Mouse (Mus musculus): ENCODE results near the gene Lgr4. TPM values are rescaled to one million over a fixed set of nuclear protein-coding genes. Genes with fewer than 3 reads are reported as not detected.

The Lgr4 gene
- polyA plus RNA-seq, 1 experiment from 2014 or later: 14.6 TPM

GRCm38 (mm10) chr2:109936410-109936755 lies 18.9 kb downstream of the Lgr4 start:
- no peaks in the 10 kb centered on the region for H3K9me3 ChIP-seq
- H3K4me3 ChIP-seq: no peak overlapping the region
- peaks cover 44% of the 10 kb centered on the region for H3K4me1 ChIP-seq
- H3K36me3 ChIP-seq (replicated peaks): peaks cover 16% of the 10 kb centered on the region
- H3K27me3 ChIP-seq (replicated peaks; ENCODE audit: low read depth, poor library complexity, severe bottlenecking): no peaks in the 10 kb centered on the region; the same call in 1 of the 2 replicates
- DNase-seq (ENCODE audit: low spot score): no peak
- WGBS: 61% methylated on average over 2 of the region's 2 CpGs
- no peak overlapping the region for H3K27ac ChIP-seq (replicated peaks)

GRCm38 (mm10) chr2:109941973-109942444 lies 24.6 kb downstream of the Lgr4 start:
- 14% methylated on average over 5 of the region's 5 CpGs for WGBS
- DNase-seq (ENCODE audit: low spot score): peak; percentile 43
- no peaks in the 10 kb centered on the region for H3K9me3 ChIP-seq
- no peaks in the 10 kb centered on the region for H3K27me3 ChIP-seq (replicated peaks; ENCODE audit: low read depth, poor library complexity, severe bottlenecking)
- H3K36me3 ChIP-seq (replicated peaks): peaks cover 12% of the 10 kb centered on the region
- H3K4me1 ChIP-seq: peaks cover 38% of the 10 kb centered on the region
- H3K4me3 ChIP-seq: 0 out of 2 replicates have a peak overlapping the region, but pooled peaks have one; percentile 9
- H3K27ac ChIP-seq (replicated peaks): 0 out of 2 replicates have a peak overlapping the region, but pooled peaks have one; percentile 30

- H3K9me3 ChIP-seq: no peaks in the 10 kb centered on the region
- H3K4me1 ChIP-seq: peaks cover 38% of the 10 kb centered on the region
- peaks cover 10% of the 10 kb centered on the region for H3K36me3 ChIP-seq (replicated peaks)
- H3K27ac ChIP-seq (replicated peaks): peak overlapping the region; percentile 48
- 40% methylated on average over 8 of the region's 8 CpGs for WGBS
- DNase-seq (ENCODE audit: low spot score): no peak
- no peaks in the 10 kb centered on the region for H3K27me3 ChIP-seq (replicated peaks; ENCODE audit: low read depth, poor library complexity, severe bottlenecking)
- no peak overlapping the region for H3K4me3 ChIP-seq
Measured at GRCm38 (mm10) chr2:109942810-109943570, 25.5 kb downstream of the Lgr4 start.

GRCm38 (mm10) chr2:109944995-109945394 lies 27.5 kb downstream of the Lgr4 start:
- H3K9me3 ChIP-seq: no peaks in the 10 kb centered on the region
- H3K4me3 ChIP-seq: no peak overlapping the region
- no peaks in the 10 kb centered on the region for H3K27me3 ChIP-seq (replicated peaks; ENCODE audit: low read depth, poor library complexity, severe bottlenecking)
- WGBS: 82% methylated on average over 9 of the region's 9 CpGs
- H3K36me3 ChIP-seq (replicated peaks): no peaks in the 10 kb centered on the region
- H3K4me1 ChIP-seq: peaks cover 38% of the 10 kb centered on the region
- no peak for DNase-seq (ENCODE audit: low spot score)
- H3K27ac ChIP-seq (replicated peaks): no peak overlapping the region

- 83% methylated on average over 4 of the region's 4 CpGs for WGBS
- no peak overlapping the region for H3K4me3 ChIP-seq
- no peaks in the 10 kb centered on the region for H3K9me3 ChIP-seq
- no peak for DNase-seq (ENCODE audit: low spot score)
- H3K4me1 ChIP-seq: peaks cover 43% of the 10 kb centered on the region
- no peaks in the 10 kb centered on the region for H3K36me3 ChIP-seq (replicated peaks)
- H3K27ac ChIP-seq (replicated peaks): no peak overlapping the region
- no peaks in the 10 kb centered on the region for H3K27me3 ChIP-seq (replicated peaks; ENCODE audit: low read depth, poor library complexity, severe bottlenecking)
Measured at GRCm38 (mm10) chr2:109945532-109945931, 28.1 kb downstream of the Lgr4 start.

- Histone ChIP-seq H3K4me3 (no peak overlapping the region), H3K27me3 (replicated peaks; ENCODE audit: low read depth, poor library complexity, severe bottlenecking) (no peaks in the 10 kb centered on the region), H3K36me3 (replicated peaks) (no peaks in the 10 kb centered on the region), H3K27ac (replicated peaks) (no peak overlapping the region), H3K9me3 (no peaks in the 10 kb centered on the region), H3K4me1 (peaks cover 51% of the 10 kb centered on the region)
- WGBS: 95% methylated on average over 6 of the region's 6 CpGs
- DNase-seq (ENCODE audit: low spot score): no peak
Measured at GRCm38 (mm10) chr2:109946426-109946825, 29.0 kb downstream of the Lgr4 start.

- no peak overlapping the region for H3K27ac ChIP-seq (replicated peaks)
- no peak for DNase-seq (ENCODE audit: low spot score)
- no peaks in the 10 kb centered on the region for H3K9me3 ChIP-seq
- H3K4me1 ChIP-seq: peaks cover 35% of the 10 kb centered on the region
- H3K36me3 ChIP-seq (replicated peaks): no peaks in the 10 kb centered on the region
- no peak overlapping the region for H3K4me3 ChIP-seq
- 0 out of 2 replicates have a peak, but pooled peaks cover 4% of the 10 kb centered on the region for H3K27me3 ChIP-seq (replicated peaks; ENCODE audit: low read depth, poor library complexity, severe bottlenecking)
Measured at GRCm38 (mm10) chr2:109949519-109949918, 32.1 kb downstream of the Lgr4 start.

- Histone ChIP-seq H3K36me3 (replicated peaks) (no peaks in the 10 kb centered on the region), H3K27ac (replicated peaks) (no peak overlapping the region), H3K4me1 (peaks cover 35% of the 10 kb centered on the region), H3K9me3 (no peaks in the 10 kb centered on the region), H3K4me3 (no peak overlapping the region), H3K27me3 (replicated peaks; ENCODE audit: low read depth, poor library complexity, severe bottlenecking) (0 out of 2 replicates have a peak, but pooled peaks cover 4% of the 10 kb centered on the region)
- no peak for DNase-seq (ENCODE audit: low spot score)
- 76% methylated on average over 3 of the region's 3 CpGs for WGBS
Measured at GRCm38 (mm10) chr2:109950311-109950710, 32.9 kb downstream of the Lgr4 start.

- no peak for DNase-seq (ENCODE audit: low spot score)
- no peak overlapping the region for H3K27ac ChIP-seq (replicated peaks)
- 87% methylated on average over 4 of the region's 4 CpGs for WGBS
- H3K4me1 ChIP-seq: peaks cover 36% of the 10 kb centered on the region
- no peaks in the 10 kb centered on the region for H3K36me3 ChIP-seq (replicated peaks)
- H3K4me3 ChIP-seq: no peak overlapping the region
- H3K9me3 ChIP-seq: no peaks in the 10 kb centered on the region
- 0 out of 2 replicates have a peak, but pooled peaks cover 4% of the 10 kb centered on the region for H3K27me3 ChIP-seq (replicated peaks; ENCODE audit: low read depth, poor library complexity, severe bottlenecking)
Measured at GRCm38 (mm10) chr2:109951050-109951449, 33.6 kb downstream of the Lgr4 start.

GRCm38 (mm10) chr2:109953048-109953717 lies 35.7 kb downstream of the Lgr4 start:
- Histone ChIP-seq H3K36me3 (replicated peaks) (no peaks in the 10 kb centered on the region), H3K27ac (replicated peaks) (no peak overlapping the region), H3K27me3 (replicated peaks; ENCODE audit: low read depth, poor library complexity, severe bottlenecking) (0 out of 2 replicates have a peak, but pooled peaks cover 4% of the 10 kb centered on the region), H3K4me1 (peaks cover 36% of the 10 kb centered on the region), H3K9me3 (no peaks in the 10 kb centered on the region), H3K4me3 (no peak overlapping the region)
- 88% methylated on average over 10 of the region's 10 CpGs for WGBS
- no peak for DNase-seq (ENCODE audit: low spot score)

GRCm38 (mm10) chr2:109953893-109954292 lies 36.4 kb downstream of the Lgr4 start:
- H3K4me1 ChIP-seq: peaks cover 36% of the 10 kb centered on the region
- WGBS: 68% methylated on average over 4 of the region's 4 CpGs
- no peak overlapping the region for H3K27ac ChIP-seq (replicated peaks)
- no peak overlapping the region for H3K4me3 ChIP-seq
- H3K27me3 ChIP-seq (replicated peaks; ENCODE audit: low read depth, poor library complexity, severe bottlenecking): 0 out of 2 replicates have a peak, but pooled peaks cover 4% of the 10 kb centered on the region
- no peaks in the 10 kb centered on the region for H3K9me3 ChIP-seq
- no peaks in the 10 kb centered on the region for H3K36me3 ChIP-seq (replicated peaks)
- DNase-seq (ENCODE audit: low spot score): no peak

GRCm38 (mm10) chr2:109955060-109955459 lies 37.6 kb downstream of the Lgr4 start:
- H3K9me3 ChIP-seq: no peaks in the 10 kb centered on the region
- no peak overlapping the region for H3K27ac ChIP-seq (replicated peaks)
- 0 out of 2 replicates have a peak, but pooled peaks cover 4% of the 10 kb centered on the region for H3K27me3 ChIP-seq (replicated peaks; ENCODE audit: low read depth, poor library complexity, severe bottlenecking)
- H3K4me1 ChIP-seq: peaks cover 46% of the 10 kb centered on the region
- no peak overlapping the region for H3K4me3 ChIP-seq
- 83% methylated on average over 5 of the region's 5 CpGs for WGBS
- no peak for DNase-seq (ENCODE audit: low spot score)
- no peaks in the 10 kb centered on the region for H3K36me3 ChIP-seq (replicated peaks)

- WGBS: 88% methylated on average over 5 of the region's 5 CpGs
- Histone ChIP-seq H3K27ac (replicated peaks) (no peak overlapping the region), H3K36me3 (replicated peaks) (no peaks in the 10 kb centered on the region), H3K4me3 (no peak overlapping the region), H3K27me3 (replicated peaks; ENCODE audit: low read depth, poor library complexity, severe bottlenecking) (0 out of 2 replicates have a peak, but pooled peaks cover 4% of the 10 kb centered on the region), H3K4me1 (peaks cover 46% of the 10 kb centered on the region), H3K9me3 (no peaks in the 10 kb centered on the region)
- no peak for DNase-seq (ENCODE audit: low spot score)
Measured at GRCm38 (mm10) chr2:109955910-109956309, 38.5 kb downstream of the Lgr4 start.
